Comparison of ENCODE assay signal across 15 mouse cellular contexts in the genomic region with DNA sequence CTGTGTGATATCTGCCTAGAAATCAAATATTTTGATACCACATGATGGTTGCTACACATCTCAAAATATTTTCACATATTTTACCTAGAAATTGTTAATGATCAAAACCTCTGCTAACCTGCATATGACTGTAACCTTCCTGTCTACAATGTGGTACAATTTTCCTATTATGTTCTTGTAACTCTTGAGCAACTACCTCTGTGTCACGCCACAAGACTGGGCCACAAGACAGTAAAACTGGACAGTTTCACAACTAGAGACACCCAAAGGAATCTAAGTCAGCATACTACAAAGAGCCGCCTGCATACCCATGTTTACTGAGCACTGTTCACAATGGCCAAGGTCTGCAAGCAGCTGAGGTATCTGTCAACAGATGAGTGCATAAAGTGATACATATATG.
"Had no signal": no experiment of that assay in that cellular context is flagged by ENCODE, and none has a peak within 500 bp of the region (broad histone marks: within the 10 kb centered on the region; RNA-seq: fewer than 3 reads in every experiment).

No protein-coding gene starts in this region.

- H3K9ac ChIP-seq: limb, embryonic 13.5 days; lung, embryonic 14.5 days; midbrain, embryonic 13.5 days; neural tube, embryonic 15.5 days; stomach, embryonic 15.5 days had no signal

- ATAC-seq: midbrain, embryonic 13.5 days had no signal

- H3K27ac ChIP-seq: layer of hippocampus, adult 2 months; limb, embryonic 13.5 days; midbrain, embryonic 13.5 days; neural tube, embryonic 15.5 days; stomach, embryonic 15.5 days had no signal

- H3K36me3 ChIP-seq: limb, embryonic 13.5 days; stomach, embryonic 15.5 days had no signal

- H3K9me3 ChIP-seq: limb, embryonic 13.5 days; midbrain, embryonic 13.5 days; neural tube, embryonic 15.5 days; stomach, embryonic 15.5 days had no signal

- H3K4me1 ChIP-seq: limb, embryonic 13.5 days; midbrain, embryonic 13.5 days; neural tube, embryonic 15.5 days; stomach, embryonic 15.5 days had no signal

- H3K4me3 ChIP-seq: layer of hippocampus, adult 2 months; limb, embryonic 13.5 days; midbrain, embryonic 13.5 days; myocyte; neural tube, embryonic 15.5 days; stomach, embryonic 15.5 days had no signal

- H3K4me2 ChIP-seq: limb, embryonic 13.5 days; liver, embryonic 11.5 days; lung, embryonic 14.5 days; midbrain, embryonic 13.5 days; neural tube, embryonic 15.5 days; stomach, embryonic 15.5 days had no signal

- DNase-seq: kidney, adult 18-20 months; kidney, postnatal 10 days; kidney, postnatal 4 days; left cerebral cortex, postnatal 4 days; lung, embryonic 14.5 days; right cerebral cortex, postnatal 4 days; spleen, adult 18-20 months; thymus, postnatal 4 days had no signal

- H3K27me3 ChIP-seq: limb, embryonic 13.5 days; midbrain, embryonic 13.5 days; neural tube, embryonic 15.5 days; stomach, embryonic 15.5 days had no signal
